Mouse (Mus musculus) spleen, postnatal 36 days (tissue): ENCODE measurements around the gene Smarcc2.
"Not testable (repeated sequence)": the region's sequence is repeated elsewhere in the genome, so short reads cannot be mapped to it uniquely, and the experiment has no call there.

Experiments used
- DNase-seq, 2 experiments: peaks; one replicate each; pipeline ENCODE4 v3.0.0; 2022; ENCODE audit warnings: low spot score in 2 of 2, mixed read lengths in 1 of 2

Smarcc2 gene

DNA sequence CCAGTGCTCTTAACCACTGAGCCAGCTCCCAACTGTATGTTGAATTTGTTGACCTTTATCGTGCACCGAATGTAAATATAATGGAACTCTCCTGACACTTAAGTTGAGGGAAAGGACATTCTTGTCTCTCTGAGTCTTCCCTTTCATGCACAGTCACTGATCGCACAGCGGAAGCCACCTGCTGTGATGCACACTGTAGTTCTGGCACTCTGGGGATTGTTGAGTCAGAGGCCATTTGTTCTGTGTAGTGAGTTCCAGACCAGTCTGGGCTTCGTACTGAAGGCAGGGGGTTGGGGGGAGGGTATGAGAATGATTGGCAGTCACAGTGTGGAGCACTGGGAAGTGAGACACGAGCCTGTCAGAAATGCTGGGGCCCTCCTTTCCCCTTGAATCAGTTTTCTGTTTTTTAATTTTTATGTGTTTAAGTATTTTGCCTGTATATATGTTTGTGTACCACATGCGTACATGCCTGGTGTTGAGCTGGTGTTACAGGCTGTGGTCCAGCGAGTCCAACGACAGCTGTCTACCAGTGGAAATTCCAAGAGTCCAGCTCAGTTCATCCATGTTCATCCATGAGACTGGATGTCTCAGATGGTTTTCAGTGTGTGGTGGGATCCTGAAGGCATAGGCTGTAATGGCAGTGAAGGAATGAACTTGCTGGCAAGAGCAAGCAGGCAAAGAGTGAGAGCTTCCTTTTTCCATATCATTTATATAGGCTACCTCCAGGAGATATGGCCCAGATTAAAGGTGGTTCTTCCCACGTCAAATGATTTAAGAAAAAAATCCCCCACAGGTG lies 17.5 kb upstream of the Smarcc2 start:
- no peak for DNase-seq

DNA sequence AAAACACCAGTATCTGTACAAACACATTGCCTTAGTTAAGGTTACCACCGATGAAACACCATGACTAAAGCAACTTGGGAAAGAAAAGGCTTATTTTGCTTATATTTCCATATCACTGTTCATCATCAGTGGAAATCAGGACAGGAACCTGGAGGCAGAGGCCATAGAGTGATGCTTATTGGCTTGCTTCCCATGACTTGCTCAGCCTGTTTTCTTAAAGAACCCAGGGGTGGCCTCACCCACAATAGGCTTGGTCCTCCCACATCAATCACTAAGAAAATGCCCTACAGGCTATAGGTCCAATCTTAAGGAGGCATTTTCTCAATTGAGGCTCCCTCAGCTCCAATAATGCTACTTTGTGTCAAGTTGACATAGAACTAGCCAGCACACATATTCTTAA lies 16.3 kb upstream of the Smarcc2 start:
- DNase-seq = no peak

DNA sequence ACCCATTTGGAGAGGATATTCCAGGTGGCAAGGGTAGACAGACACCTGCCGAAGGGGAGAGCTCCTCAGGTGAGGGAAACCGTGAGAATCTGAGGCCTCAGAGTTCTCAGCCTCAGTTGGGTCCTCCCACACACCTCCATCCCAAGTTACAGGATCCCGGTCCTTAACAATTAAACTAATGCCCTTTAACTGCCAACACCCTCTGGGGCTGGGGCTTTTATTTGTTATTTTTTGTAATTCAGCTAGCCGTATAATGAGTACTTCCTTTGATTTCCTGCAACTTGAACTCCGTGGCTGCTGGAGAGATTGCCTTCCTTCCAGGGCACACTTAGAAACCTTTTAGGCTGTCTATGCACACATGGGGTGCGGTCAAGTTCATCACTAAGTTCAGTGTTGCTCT lies 14.7 kb upstream of the Smarcc2 start:
- no peak for DNase-seq

DNA sequence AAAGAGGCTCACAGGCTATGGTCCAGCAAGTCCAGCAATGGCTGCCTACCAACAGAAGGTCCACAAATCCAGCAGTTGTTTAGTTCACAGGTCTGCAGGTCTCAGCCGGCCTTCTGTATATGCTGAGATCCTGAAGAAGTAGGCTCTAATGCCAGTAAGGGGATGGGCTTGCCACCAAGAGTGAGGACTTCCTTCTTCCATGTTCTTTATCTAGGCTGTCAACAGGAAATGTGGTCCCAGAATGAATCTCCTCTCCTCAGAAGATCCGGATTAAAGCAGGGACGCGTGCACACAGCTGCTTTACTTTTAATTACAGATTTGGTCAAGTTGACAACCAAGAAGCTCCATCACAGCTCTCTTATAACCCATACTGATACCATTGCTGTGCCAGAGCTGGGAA lies 13.6 kb upstream of the Smarcc2 start:
- DNase-seq = no peak

DNA sequence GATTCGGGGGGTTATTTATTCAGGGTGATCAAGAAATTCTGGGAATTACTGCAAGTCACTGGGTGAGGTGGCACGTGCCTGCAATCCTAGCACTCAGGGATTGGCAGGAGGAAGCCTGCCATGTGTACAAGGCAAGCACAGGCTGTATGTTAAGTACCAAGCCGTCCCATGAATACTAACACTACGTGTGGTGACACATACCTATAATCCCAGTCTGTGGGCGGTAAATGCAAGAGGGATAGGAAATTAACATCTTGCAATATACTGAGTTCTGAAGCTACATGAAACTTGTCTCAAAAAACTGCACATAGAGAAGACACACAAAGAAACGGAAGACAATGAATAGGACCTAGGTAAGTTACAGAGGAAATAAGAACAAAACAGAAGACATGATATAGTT lies 8.0 kb upstream of the Smarcc2 start:
- DNase-seq = no peak

DNA sequence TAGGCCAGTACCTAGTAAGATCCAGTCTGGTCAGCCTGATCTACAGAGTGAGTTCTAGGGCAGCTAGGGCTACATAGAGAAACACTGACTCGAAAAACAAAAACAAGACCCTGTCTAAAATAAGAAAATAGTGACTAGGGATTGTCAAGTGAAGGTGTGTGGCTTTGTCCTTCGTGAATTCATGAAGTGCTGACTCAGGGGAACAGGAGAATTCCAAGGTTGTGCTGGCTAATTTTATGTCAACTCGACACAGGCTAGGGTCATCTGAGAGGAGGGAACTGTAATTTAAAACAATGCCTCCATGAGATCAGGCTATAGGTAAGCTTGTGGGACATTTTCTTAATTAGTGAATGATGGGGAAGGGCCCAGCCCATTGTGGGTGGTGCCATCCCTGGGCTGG lies 4.6 kb upstream of the Smarcc2 start:
- no peak for DNase-seq

DNA sequence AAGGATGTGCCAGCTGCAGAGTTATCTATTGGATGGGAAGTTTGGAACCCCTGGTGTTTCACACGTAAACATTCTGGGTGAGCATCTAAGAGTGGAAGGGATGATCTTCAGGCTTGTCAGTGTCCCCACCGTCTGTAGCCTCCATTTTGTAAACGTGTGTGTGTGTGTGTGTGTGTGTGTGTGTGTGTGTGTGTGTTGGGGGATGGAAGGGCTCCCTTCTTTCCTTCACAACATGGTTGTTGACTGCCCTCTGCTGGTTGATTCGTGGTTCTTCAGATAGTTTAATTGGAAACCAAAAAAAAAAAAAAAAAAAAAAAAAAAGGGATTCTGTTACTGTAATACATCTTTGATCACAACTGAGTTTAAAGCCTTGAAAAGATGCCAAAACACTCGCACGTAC lies 3.8 kb upstream of the Smarcc2 start:
- DNase-seq = peak; percentile 62 to 81

DNA sequence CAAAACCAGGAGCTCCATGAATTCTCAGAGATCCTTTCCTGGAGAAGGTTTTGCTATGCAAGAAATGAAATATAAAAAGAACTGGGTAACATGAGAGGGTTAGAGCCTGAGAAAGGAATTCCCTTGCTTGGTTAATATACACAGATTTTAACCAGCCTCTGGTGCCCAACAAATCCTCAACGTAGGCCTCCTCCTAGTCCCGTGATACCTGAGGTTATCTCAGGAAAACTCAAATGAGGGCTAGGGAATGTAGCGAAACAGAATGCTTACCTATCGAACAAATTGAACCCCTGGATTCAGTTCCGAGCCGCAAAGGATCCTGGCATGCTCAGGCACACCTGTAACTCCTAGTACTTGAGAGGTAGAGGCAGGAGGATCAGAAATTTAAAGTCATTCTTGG lies 1.4 kb upstream of the Smarcc2 start:
- DNase-seq = no peak

DNA sequence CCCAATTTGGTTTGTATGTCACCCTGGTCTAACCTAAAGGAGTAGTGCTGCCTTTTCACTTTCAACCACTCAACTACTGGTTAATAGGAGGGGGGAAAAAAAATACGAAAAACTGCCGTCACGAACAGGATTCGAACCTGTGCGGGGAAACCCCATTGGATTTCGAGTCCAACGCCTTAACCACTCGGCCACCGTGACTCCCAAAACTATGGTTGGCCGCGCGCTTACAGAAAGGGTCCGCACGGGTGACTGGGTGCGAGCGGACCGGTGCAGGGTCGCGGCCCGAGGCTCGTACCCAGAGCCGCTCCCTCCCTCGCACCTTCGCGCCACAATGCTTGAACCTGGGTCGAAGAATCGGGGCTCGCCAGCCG lies 715 bp upstream of the Smarcc2 start:
- peak; percentile 74 to 83 for DNase-seq

DNA sequence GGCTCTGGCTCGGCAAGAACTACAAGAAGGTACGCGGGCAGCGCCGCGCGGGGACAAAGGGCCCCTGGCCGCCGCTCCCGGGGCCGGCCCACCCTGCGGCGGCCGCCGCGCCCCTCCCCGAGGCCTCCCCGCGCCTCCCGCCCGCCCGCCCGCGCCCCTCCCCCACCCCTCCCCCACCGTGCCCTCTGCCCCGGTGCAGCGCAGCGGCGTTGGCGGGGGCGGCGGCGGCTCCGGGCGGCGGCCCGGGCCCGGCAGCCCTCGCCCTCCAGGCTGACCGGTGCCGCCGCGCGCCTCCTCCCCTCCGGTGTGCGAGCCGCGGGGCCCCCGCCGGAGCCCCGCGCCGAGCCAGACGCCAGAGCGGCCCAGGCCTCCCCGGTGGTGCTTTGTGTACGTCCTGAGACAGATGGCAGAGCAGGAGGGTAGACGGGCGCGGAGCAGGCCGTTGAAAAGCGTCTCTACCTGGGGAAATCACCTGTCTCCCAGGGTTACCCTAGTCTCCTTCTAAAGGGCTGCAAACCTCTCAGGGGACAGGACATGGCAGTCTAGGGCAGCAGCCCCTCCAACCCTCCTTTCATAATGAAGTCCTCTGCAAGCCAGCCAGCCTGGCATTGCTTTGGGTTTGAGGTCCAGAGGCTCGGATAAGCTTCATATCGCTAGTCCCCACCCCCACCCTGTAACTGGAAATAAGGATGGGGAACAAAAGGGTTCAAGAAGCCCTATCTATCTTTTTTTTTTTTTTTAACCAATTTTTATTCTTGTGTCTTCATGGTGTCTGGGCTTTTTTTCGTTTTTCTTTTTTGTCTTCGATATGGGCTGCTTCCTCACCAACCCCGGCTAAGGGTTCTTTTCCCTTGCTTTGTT lies 591 bp downstream of the Smarcc2 start:
- peak; percentile 30 to 40 for DNase-seq

DNA sequence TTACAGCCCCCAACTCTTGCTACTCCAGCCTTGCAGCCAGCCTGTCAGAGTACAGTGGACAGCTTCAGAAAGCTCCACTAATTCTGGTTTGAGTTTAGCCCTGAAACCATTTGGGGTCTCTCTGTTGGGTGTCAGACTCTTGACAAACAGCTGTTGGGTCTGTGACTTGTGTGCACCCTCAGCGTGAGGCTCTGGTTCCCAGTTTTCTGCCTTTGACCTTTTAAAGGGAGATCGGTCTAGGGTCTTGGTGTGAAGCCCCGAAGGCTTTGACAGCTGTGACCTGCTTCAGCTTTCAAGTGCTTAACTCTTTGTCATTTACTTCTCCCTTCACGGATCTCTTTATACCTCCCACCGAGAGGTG lies 1.2 kb downstream of the Smarcc2 start:
- no peak for DNase-seq

DNA sequence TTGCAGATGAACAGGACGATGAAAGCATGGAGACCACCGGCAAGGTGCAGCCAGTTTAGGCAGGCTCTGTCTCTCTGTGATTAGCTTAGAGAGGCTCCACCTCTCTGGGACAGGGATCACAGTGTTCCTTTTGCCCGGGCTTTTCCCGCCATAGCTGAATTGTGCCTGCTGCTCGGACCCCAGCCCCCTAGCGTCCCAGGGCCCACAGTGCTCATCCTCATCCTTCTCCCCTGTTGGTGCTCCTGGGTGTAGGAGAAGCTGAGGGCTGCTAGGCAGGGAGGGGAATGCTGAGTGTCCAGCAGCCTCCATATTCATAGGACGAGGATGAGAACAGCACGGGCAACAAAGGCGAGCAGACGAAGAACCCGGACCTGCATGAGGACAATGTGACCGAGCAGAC lies 15.3 kb downstream of the Smarcc2 start:
- DNase-seq = no peak

DNA sequence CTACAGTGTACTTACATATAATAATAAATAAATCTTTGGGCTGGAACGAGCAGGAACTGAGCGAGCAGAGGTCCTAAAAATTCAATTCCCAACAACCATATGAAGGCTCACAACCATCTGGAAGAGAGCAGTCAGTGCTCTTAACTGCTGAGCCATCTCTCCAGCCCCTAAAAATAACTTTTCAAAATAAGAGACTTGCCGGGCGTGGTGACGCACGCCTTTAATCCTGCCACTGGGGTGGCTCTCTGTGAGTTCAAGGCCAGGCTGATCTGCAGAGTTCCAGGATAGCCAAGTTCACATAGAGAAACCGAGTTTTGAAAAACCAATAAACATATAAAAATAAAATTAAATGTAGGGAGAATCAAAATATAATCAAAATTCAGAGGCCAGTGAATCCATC lies 27.3 kb downstream of the Smarcc2 start:
- DNase-seq = no peak

DNA sequence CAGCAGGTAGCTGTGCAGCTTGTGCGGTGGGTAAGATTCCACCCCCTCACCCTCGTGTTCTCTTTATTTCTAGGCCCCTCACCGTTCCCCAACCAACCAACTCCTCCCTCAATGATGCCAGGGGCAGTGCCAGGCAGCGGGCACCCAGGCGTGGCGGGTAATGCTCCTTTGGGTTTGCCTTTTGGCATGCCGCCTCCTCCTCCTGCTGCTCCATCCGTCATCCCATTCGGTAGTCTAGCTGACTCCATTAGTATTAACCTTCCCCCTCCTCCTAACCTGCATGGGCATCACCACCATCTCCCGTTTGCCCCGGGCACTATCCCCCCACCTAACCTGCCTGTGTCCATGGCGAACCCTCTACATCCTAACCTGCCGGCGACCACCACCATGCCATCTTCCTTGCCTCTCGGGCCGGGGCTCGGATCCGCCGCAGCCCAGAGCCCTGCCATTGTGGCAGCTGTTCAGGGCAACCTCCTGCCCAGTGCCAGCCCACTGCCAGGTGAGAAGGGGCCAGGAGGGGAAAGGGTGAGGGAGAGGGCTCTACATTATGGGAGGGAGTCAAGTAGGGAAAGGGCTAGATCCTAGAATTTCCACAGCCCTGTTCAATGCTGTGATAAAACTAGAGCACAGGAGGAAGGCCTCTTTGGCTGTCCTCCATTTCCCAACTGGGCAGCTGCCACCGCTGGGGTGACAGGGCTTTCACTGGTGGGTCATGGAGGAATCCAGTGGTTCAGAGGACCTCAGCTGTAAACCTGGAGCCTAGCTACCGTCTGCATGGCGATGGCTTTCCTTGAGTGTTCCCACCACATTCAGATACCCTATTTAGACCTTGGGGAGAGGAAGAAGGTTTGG lies 29.0 kb downstream of the Smarcc2 start:
- DNase-seq = no peak

DNA sequence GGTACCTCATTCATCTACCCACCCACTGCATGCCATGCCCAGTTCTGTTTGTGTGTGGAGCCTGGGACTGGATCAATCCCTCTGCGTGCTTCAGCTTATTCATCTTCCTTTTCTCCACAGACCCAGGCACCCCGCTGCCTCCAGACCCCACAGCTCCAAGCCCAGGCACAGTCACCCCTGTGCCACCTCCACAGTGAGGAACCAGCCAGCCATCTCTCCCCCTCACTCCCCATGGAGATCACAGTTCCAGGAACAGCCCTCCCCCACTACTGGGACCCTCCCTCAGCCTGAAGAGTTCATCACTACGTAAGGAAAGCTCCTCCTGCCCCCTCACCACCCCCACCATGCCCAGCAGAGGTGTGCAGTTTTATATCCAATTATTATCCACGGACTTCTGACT lies 29.7 kb downstream of the Smarcc2 start:
- no peak for DNase-seq

DNA sequence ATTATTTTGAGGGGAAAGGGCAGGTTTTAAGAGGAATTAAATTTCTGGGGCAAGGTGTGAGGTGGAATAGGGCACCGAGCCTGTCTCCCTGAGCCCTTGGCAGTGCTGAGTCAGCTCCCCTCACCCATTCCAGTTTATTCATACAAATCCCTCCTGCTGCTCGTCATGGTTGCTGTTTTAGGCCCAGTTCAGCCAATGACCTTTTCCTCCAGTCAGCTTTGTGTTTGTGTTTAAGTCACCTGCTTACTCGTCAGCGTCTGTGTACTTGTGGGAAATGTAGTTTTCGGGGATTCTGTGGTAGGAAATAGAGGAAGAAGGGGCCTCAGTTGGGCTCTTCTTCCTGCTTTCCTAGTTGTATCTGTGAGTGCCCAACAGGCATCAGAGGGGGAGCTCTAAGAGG lies 30.3 kb downstream of the Smarcc2 start:
- DNase-seq = no peak

DNA sequence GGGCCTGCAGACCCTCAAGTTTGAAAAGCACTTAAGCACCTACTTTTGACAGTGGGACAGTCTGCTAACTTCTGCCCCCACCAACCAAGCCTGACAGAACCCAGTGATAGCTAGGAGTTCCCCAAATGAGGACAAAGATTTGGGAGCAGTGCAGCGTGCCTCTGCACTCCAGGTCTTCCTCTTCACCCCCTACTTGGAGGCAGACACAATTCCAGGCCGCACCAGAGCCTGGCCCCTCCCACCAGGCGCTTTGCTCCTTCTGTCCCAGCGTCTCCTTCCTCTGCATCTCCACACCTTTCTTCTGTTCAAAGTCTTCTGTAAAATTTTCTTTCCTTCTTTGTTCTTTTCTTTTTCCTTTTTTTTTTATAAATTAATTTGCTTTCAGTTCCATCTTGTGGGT lies 30.7 kb downstream of the Smarcc2 start:
- no peak for DNase-seq

DNA sequence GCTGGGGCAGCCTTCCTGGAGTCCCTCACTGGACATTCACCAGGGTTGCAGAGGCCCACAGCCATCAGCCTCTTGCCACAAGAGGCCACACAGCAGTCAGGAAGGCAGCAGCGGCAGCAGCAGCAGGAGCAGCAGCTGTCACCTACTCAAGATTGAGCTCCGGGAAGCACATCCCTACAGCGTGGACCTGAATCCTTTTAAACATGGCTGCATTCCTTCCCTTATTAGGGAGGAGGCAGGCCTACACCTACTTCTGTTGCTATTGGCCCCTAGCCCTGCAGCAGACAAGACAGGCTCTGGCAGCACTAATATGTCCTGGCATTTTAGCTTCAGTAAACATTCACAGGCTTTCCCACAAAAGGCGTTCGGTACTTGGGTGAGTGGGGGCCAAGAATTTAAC lies 31.2 kb downstream of the Smarcc2 start:
- no peak for DNase-seq

DNA sequence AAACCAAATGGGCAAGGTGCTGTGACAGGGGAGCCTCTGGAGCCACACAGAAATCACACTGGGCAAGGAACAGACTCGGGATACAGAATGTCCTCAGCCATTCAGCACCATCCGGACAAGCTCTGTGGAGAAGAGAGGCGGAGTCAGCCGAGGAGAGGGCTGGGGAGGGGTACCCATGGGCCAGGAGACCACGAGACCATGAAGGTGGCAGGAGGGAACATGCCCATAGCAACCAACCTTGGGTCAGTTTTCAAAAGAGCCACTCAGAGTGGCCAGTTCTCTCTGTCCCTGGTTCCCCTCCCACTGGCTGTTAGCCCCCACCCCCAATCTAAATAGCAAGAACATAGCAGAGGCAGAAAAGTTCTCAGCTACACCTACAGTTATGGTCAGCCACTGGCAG lies 31.9 kb downstream of the Smarcc2 start:
- no peak for DNase-seq

DNA sequence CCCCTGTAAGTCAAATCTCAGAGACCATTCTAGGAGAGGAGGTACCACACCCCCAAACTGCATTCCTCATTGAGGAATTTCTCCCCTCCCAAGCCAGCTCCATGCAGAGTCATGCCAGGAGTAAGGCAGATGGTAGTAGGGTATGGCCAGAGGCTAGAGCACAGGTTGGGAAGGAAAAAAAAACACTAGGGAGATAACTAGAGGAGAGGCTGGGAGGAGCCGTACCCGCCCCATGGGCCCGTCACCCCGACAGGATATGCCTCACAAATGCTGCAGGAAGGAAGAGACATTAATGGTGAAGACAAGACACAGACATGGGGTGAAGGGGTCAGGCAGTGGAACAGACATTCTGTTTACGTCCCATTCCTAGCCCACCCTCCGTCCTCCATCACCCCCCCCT lies 32.4 kb downstream of the Smarcc2 start:
- no peak for DNase-seq

DNA sequence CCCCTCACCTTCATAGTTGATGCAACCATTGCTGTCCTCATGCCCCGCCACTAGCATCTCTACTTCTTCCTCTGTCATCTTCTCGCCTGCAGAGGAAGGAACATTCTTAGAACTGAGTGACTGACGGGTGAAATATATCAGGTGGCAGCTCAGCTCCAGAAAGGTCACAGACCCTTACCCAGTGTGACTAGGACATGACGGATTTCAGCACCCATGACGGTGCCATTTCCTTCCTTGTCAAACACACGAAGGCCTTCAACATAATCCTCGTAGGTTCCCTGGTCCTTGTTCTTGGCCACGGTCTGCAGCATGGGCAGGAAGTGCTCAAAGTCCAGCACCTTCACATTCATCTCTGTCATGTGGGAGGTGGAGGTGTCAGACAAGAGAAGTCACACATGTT lies 33.0 kb downstream of the Smarcc2 start:
- DNase-seq = not testable (repeated sequence)

DNA sequence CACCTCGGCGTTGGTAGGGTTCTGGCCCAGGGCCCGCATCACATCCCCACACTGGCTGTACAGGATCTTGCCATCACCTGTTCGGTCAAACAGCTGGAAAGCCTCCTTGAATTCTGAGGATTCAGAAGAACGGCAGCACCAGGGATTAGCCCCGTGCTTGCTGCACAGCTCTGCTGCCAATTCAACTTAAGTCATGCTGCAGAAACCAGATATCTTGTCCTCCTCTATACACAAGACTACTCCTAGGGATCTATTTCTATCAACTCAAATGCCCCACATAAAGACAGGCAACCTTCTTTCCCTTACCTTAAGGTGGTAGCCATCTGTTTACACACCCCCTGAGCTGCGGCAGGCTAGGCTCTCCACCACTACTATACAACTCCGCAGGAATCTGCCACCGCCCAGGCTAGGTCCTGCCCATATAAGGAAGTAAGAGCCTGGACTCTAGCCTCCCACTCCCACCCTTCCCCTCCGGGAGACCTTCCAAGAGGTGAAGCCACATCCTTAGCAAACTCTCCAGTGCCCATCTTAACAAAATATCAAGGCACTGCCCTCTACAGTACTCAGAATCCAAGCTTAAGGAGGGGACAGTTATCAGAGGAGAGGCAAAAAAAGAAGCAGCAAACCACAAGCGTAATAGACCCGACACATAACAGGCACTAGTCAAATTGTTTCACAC lies 33.7 kb downstream of the Smarcc2 start:
- DNase-seq = peak; percentile 41 to 54
